Mouse (Mus musculus): ENCODE data around the gene Ism1. TPM values are rescaled to one million over a fixed set of nuclear protein-coding genes. Genes with fewer than 3 reads are reported as not detected.

Gene Ism1
- polyA plus RNA-seq, 1 experiment = 0.02 TPM

- no peak for TF ChIP-seq CTCF (IDR thresholded peaks at IDR 0.05; ENCODE audit: control insufficient read depth, insufficient read depth, insufficient read length)
- no peak for TF ChIP-seq CEBPB (IDR thresholded peaks at IDR 0.05; ENCODE audit: low read depth)
- TF ChIP-seq FOSL1 (IDR thresholded peaks at IDR 0.05; ENCODE audit: insufficient read depth, low read length, poor library complexity, severe bottlenecking) = no peak
- TF ChIP-seq MAX (IDR thresholded peaks at IDR 0.05) = no peak
- TF ChIP-seq MYOG (IDR thresholded peaks at IDR 0.05; ENCODE audit: control insufficient read depth, extremely low read depth, insufficient read length) = no peak
- no peak for TF ChIP-seq MYOD1 (IDR thresholded peaks at IDR 0.05; ENCODE audit: control insufficient read depth, insufficient read length, low read depth)
- no peak for TF ChIP-seq USF1 (IDR thresholded peaks at IDR 0.05; ENCODE audit: low read depth)
- H3K36me3 ChIP-seq (ENCODE audit: control insufficient read depth, insufficient read depth) = no peaks in the 10 kb centered on the region
- H3K27me3 ChIP-seq (ENCODE audit: control insufficient read depth, insufficient read depth, insufficient read length) = no peaks in the 10 kb centered on the region
- H3K79me2 ChIP-seq (ENCODE audit: control insufficient read depth, insufficient read depth) = no peaks in the 10 kb centered on the region
- H3ac ChIP-seq (ENCODE audit: control insufficient read depth, insufficient read length, low read depth) = no peak overlapping the region
- H3K4me3 ChIP-seq (ENCODE audit: insufficient read depth, poor library complexity, severe bottlenecking) = no peak overlapping the region
- H3K79me3 ChIP-seq (ENCODE audit: low read depth) = no peaks in the 10 kb centered on the region
Measured at GRCm38 (mm10) chr2:139694638-139695037, 16.7 kb downstream of the Ism1 start.

- Histone ChIP-seq H3ac (ENCODE audit: control insufficient read depth, insufficient read length, low read depth) (no peak overlapping the region), H3K79me2 (ENCODE audit: control insufficient read depth, insufficient read depth) (no peaks in the 10 kb centered on the region), H3K36me3 (ENCODE audit: control insufficient read depth, insufficient read depth) (no peaks in the 10 kb centered on the region), H3K4me3 (ENCODE audit: insufficient read depth, poor library complexity, severe bottlenecking) (no peak overlapping the region), H3K79me3 (ENCODE audit: low read depth) (no peaks in the 10 kb centered on the region), H3K27me3 (ENCODE audit: control insufficient read depth, insufficient read depth, insufficient read length) (no peaks in the 10 kb centered on the region)
- TF ChIP-seq USF1 (IDR thresholded peaks at IDR 0.05; ENCODE audit: low read depth) = no peak
- TF ChIP-seq MYOD1 (IDR thresholded peaks at IDR 0.05; ENCODE audit: control insufficient read depth, insufficient read length, low read depth) = no peak
- no peak for TF ChIP-seq MAX (IDR thresholded peaks at IDR 0.05)
- TF ChIP-seq CTCF (IDR thresholded peaks at IDR 0.05; ENCODE audit: control insufficient read depth, insufficient read depth, insufficient read length) = no peak
- TF ChIP-seq CEBPB (IDR thresholded peaks at IDR 0.05; ENCODE audit: low read depth) = no peak
- TF ChIP-seq MYOG (IDR thresholded peaks at IDR 0.05; ENCODE audit: control insufficient read depth, extremely low read depth, insufficient read length) = no peak
- no peak for TF ChIP-seq FOSL1 (IDR thresholded peaks at IDR 0.05; ENCODE audit: insufficient read depth, low read length, poor library complexity, severe bottlenecking)
Measured at GRCm38 (mm10) chr2:139696578-139696977, 18.6 kb downstream of the Ism1 start.

- no peak overlapping the region for H3K4me3 ChIP-seq (ENCODE audit: insufficient read depth, poor library complexity, severe bottlenecking)
- no peaks in the 10 kb centered on the region for H3K79me2 ChIP-seq (ENCODE audit: control insufficient read depth, insufficient read depth)
- H3K36me3 ChIP-seq (ENCODE audit: control insufficient read depth, insufficient read depth) = no peaks in the 10 kb centered on the region
- TF ChIP-seq MYOD1 (IDR thresholded peaks at IDR 0.05; ENCODE audit: control insufficient read depth, insufficient read length, low read depth) (no peak), CTCF (IDR thresholded peaks at IDR 0.05; ENCODE audit: control insufficient read depth, insufficient read depth, insufficient read length) (no peak), USF1 (IDR thresholded peaks at IDR 0.05; ENCODE audit: low read depth) (no peak), MYOG (IDR thresholded peaks at IDR 0.05; ENCODE audit: control insufficient read depth, extremely low read depth, insufficient read length) (no peak), MAX (IDR thresholded peaks at IDR 0.05) (no peak), CEBPB (IDR thresholded peaks at IDR 0.05; ENCODE audit: low read depth) (no peak), FOSL1 (IDR thresholded peaks at IDR 0.05; ENCODE audit: insufficient read depth, low read length, poor library complexity, severe bottlenecking) (no peak)
- no peak overlapping the region for H3ac ChIP-seq (ENCODE audit: control insufficient read depth, insufficient read length, low read depth)
- H3K79me3 ChIP-seq (ENCODE audit: low read depth) = no peaks in the 10 kb centered on the region
- no peaks in the 10 kb centered on the region for H3K27me3 ChIP-seq (ENCODE audit: control insufficient read depth, insufficient read depth, insufficient read length)
Measured at GRCm38 (mm10) chr2:139700609-139701008, 22.6 kb downstream of the Ism1 start.

GRCm38 (mm10) chr2:139704951-139705350, 27.0 kb downstream of the Ism1 start:
- TF ChIP-seq CEBPB (IDR thresholded peaks at IDR 0.05; ENCODE audit: low read depth) (no peak), FOSL1 (IDR thresholded peaks at IDR 0.05; ENCODE audit: insufficient read depth, low read length, poor library complexity, severe bottlenecking) (no peak), USF1 (IDR thresholded peaks at IDR 0.05; ENCODE audit: low read depth) (no peak), MYOG (IDR thresholded peaks at IDR 0.05; ENCODE audit: control insufficient read depth, extremely low read depth, insufficient read length) (no peak), MYOD1 (IDR thresholded peaks at IDR 0.05; ENCODE audit: control insufficient read depth, insufficient read length, low read depth) (no peak), MAX (IDR thresholded peaks at IDR 0.05) (no peak), CTCF (IDR thresholded peaks at IDR 0.05; ENCODE audit: control insufficient read depth, insufficient read depth, insufficient read length) (no peak)

GRCm38 (mm10) chr2:139708194-139708899, 30.4 kb downstream of the Ism1 start:
- no peaks in the 10 kb centered on the region for H3K36me3 ChIP-seq (ENCODE audit: control insufficient read depth, insufficient read depth)
- no peak for TF ChIP-seq CEBPB (IDR thresholded peaks at IDR 0.05; ENCODE audit: low read depth)
- TF ChIP-seq FOSL1 (IDR thresholded peaks at IDR 0.05; ENCODE audit: insufficient read depth, low read length, poor library complexity, severe bottlenecking) = no peak
- TF ChIP-seq MAX (IDR thresholded peaks at IDR 0.05) = no peak
- no peak for TF ChIP-seq MYOG (IDR thresholded peaks at IDR 0.05; ENCODE audit: control insufficient read depth, extremely low read depth, insufficient read length)
- H3K79me3 ChIP-seq (ENCODE audit: low read depth) = no peaks in the 10 kb centered on the region
- no peaks in the 10 kb centered on the region for H3K79me2 ChIP-seq (ENCODE audit: control insufficient read depth, insufficient read depth)
- no peak overlapping the region for H3ac ChIP-seq (ENCODE audit: control insufficient read depth, insufficient read length, low read depth)
- no peaks in the 10 kb centered on the region for H3K27me3 ChIP-seq (ENCODE audit: control insufficient read depth, insufficient read depth, insufficient read length)
- H3K4me3 ChIP-seq (ENCODE audit: insufficient read depth, poor library complexity, severe bottlenecking) = no peak overlapping the region

More at GRCm38 (mm10) chr2:139704951-139705350, 27.0 kb downstream of the Ism1 start:
- no peaks in the 10 kb centered on the region for H3K27me3 ChIP-seq (ENCODE audit: control insufficient read depth, insufficient read depth, insufficient read length)
- H3K79me2 ChIP-seq (ENCODE audit: control insufficient read depth, insufficient read depth) = no peaks in the 10 kb centered on the region
- no peak overlapping the region for H3K4me3 ChIP-seq (ENCODE audit: insufficient read depth, poor library complexity, severe bottlenecking)
- H3K36me3 ChIP-seq (ENCODE audit: control insufficient read depth, insufficient read depth) = no peaks in the 10 kb centered on the region
- no peaks in the 10 kb centered on the region for H3K79me3 ChIP-seq (ENCODE audit: low read depth)
- H3ac ChIP-seq (ENCODE audit: control insufficient read depth, insufficient read length, low read depth) = no peak overlapping the region

Measured in C2C12 (cell line).